8 mouse cellular contexts compared by ENCODE assay signal in genomic region chr1:130716513-130717290, GRCm38 (mm10). TPM values are rescaled to one million over a fixed set of nuclear protein-coding genes. Genes with fewer than 3 reads are reported as not detected.
DNase-seq lines count a peak whose midpoint lies in the region; ATAC-seq lines count a peak whose summit lies in the region.

No protein-coding gene starts in this region.

- WGBS in heart, embryonic 11.5 days (ENCODE audit: insufficient replicate concordance), result under 1% methylated on average over 42 of the region's 42 CpGs
- WGBS in embryonic facial prominence, embryonic 14.5 days, result under 1% methylated on average over 42 of the region's 42 CpGs
- WGBS in hindbrain, embryonic 12.5 days, result under 1% methylated on average over 42 of the region's 42 CpGs
- under 1% methylated on average over 42 of the region's 42 CpGs for WGBS in stomach, embryonic 14.5 days

- H3K4me3 ChIP-seq in heart, embryonic 11.5 days (ENCODE audit: low read depth, low read length), result peak overlapping the region; percentile 98
- H3K4me3 ChIP-seq in embryonic facial prominence, embryonic 14.5 days (ENCODE audit: low read depth, low read length), result peak overlapping the region; percentile 97
- peak overlapping the region; percentile 89 for H3K4me3 ChIP-seq in hindbrain, embryonic 12.5 days
- H3K4me3 ChIP-seq in stomach, embryonic 14.5 days (ENCODE audit: low read depth, low read length), result peak overlapping the region; percentile 68

- peak; percentile 5; the same call in 1 of the 2 replicates for ATAC-seq in heart, embryonic 11.5 days (replicated peaks; ENCODE audit: insufficient number of reproducible peaks, low FRiP score, low TSS enrichment)
- ATAC-seq in embryonic facial prominence, embryonic 14.5 days (ENCODE audit: low read depth), result no peak
- ATAC-seq in hindbrain, embryonic 12.5 days (ENCODE audit: low FRiP score), result peak; percentile 26
- peak; percentile 11 for ATAC-seq in megakaryocyte-erythroid progenitor cell, adult 5-6 weeks (replicated peaks; ENCODE audit: low FRiP score, low TSS enrichment, poor library complexity, severe bottlenecking)
- ATAC-seq in stomach, embryonic 14.5 days (ENCODE audit: insufficient number of reproducible peaks, insufficient read depth, low FRiP score, low read depth), result peak; percentile 7; the same call in 1 of the 2 replicates

- H3K9me3 ChIP-seq in heart, embryonic 11.5 days (replicated peaks; ENCODE audit: control insufficient read depth, low read length), result no peaks in the 10 kb centered on the region
- no peaks in the 10 kb centered on the region for H3K9me3 ChIP-seq in embryonic facial prominence, embryonic 14.5 days (ENCODE audit: control insufficient read depth, low read length)
- no peaks in the 10 kb centered on the region for H3K9me3 ChIP-seq in hindbrain, embryonic 12.5 days (replicated peaks)
- no peaks in the 10 kb centered on the region for H3K9me3 ChIP-seq in stomach, embryonic 14.5 days (ENCODE audit: control insufficient read depth, low read depth, low read length)

- peak overlapping the region; percentile 99 for H3K4me2 ChIP-seq in heart, embryonic 11.5 days
- H3K4me2 ChIP-seq in embryonic facial prominence, embryonic 14.5 days (ENCODE audit: low read depth, low read length), result peak overlapping the region; percentile 98
- H3K4me2 ChIP-seq in hindbrain, embryonic 12.5 days (replicated peaks), result peak overlapping the region; percentile 98
- peak overlapping the region; percentile 99 for H3K4me2 ChIP-seq in stomach, embryonic 14.5 days (replicated peaks; ENCODE audit: low read depth, low read length)

- H3K27me3 ChIP-seq in heart, embryonic 11.5 days (ENCODE audit: control insufficient read depth, insufficient read depth, low read length), result no peaks in the 10 kb centered on the region; the same call in 1 of the 2 replicates
- no peaks in the 10 kb centered on the region for H3K27me3 ChIP-seq in embryonic facial prominence, embryonic 14.5 days (replicated peaks; ENCODE audit: control insufficient read depth, insufficient read depth, low read length)
- no peaks in the 10 kb centered on the region for H3K27me3 ChIP-seq in hindbrain, embryonic 12.5 days
- H3K27me3 ChIP-seq in stomach, embryonic 14.5 days (ENCODE audit: control insufficient read depth, insufficient read depth, low read length), result no peaks in the 10 kb centered on the region

- DNase-seq in heart, postnatal 25 days (ENCODE audit: low spot score), result no peak
- DNase-seq in Muller cell, postnatal 12 days (ENCODE audit: inconsistent ontology term), result peak; percentile 82
- peak; percentile 31 for DNase-seq in embryonic facial prominence, embryonic 14.5 days (ENCODE audit: low spot score)
- peak; percentile 13 to 48 for DNase-seq in left cerebral cortex, postnatal 10 days (ENCODE audit: extremely low spot score in 1 of 2, low spot score in 2 of 2)

- H3K36me3 ChIP-seq in heart, embryonic 11.5 days (ENCODE audit: control insufficient read depth, insufficient read depth, low read length), result no peaks in the 10 kb centered on the region
- H3K36me3 ChIP-seq in embryonic facial prominence, embryonic 14.5 days (ENCODE audit: control insufficient read depth, insufficient read depth, low read length), result peaks cover 6% of the 10 kb centered on the region; the same call in 1 of the 2 replicates
- H3K36me3 ChIP-seq in hindbrain, embryonic 12.5 days, result peaks cover 7% of the 10 kb centered on the region; the same call in 1 of the 2 replicates
- H3K36me3 ChIP-seq in stomach, embryonic 14.5 days (ENCODE audit: control insufficient read depth, insufficient read depth, low read length), result no peaks in the 10 kb centered on the region

- no peaks in the 10 kb centered on the region for H3K4me1 ChIP-seq in heart, embryonic 11.5 days (ENCODE audit: control insufficient read depth, insufficient read depth, low read length)
- peaks cover 8% of the 10 kb centered on the region for H3K4me1 ChIP-seq in embryonic facial prominence, embryonic 14.5 days (ENCODE audit: control insufficient read depth, insufficient read depth, low read length)
- H3K4me1 ChIP-seq in hindbrain, embryonic 12.5 days, result peaks cover 17% of the 10 kb centered on the region
- H3K4me1 ChIP-seq in stomach, embryonic 14.5 days (ENCODE audit: control insufficient read depth, insufficient read depth, low read length), result peaks cover 8% of the 10 kb centered on the region; the same call in 1 of the 2 replicates

- H3K27ac ChIP-seq in heart, embryonic 11.5 days (ENCODE audit: low read depth, low read length), result peak overlapping the region; percentile 87
- peak overlapping the region; percentile 69 for H3K27ac ChIP-seq in embryonic facial prominence, embryonic 14.5 days (replicated peaks; ENCODE audit: low read depth, low read length)
- peak overlapping the region; percentile 87 for H3K27ac ChIP-seq in hindbrain, embryonic 12.5 days
- H3K27ac ChIP-seq in stomach, embryonic 14.5 days (ENCODE audit: low read length), result peak overlapping the region; percentile 74; the same call in 1 of the 2 replicates

- intact Hi-C loops in heart, postnatal 25 days (cut with DNase I), result loop anchor here (10.0 kb wide), 1 partner anchor 338 kb away; no protein-coding TSS in a partner anchor
- intact Hi-C loops in left cerebral cortex, postnatal 10 days (cut with DNase I), result no loop called here

- peak overlapping the region; percentile 96 for H3K9ac ChIP-seq in heart, embryonic 11.5 days (ENCODE audit: low read depth, low read length)
- peak overlapping the region; percentile 98 for H3K9ac ChIP-seq in embryonic facial prominence, embryonic 14.5 days (ENCODE audit: low read depth, low read length)
- H3K9ac ChIP-seq in hindbrain, embryonic 12.5 days, result peak overlapping the region; percentile 92
- peak overlapping the region; percentile 70 for H3K9ac ChIP-seq in stomach, embryonic 14.5 days (replicated peaks; ENCODE audit: low read depth, low read length)

RNA-seq across cellular contexts. Expression of gene Yod1, which starts 0.4 kb away (rescaled TPM):
- polyA plus RNA-seq in heart, embryonic 11.5 days (2014; fragmentation: Nextera tagmentation; extraction: Ambion mirVana), result 6.5 and 11.1 TPM in 2 replicates
- total RNA-seq in heart, postnatal 25 days (2021), result 1 to 10 TPM; 4.6 to 5.8 TPM
- 5.8 and 6.9 TPM in 2 replicates for polyA plus RNA-seq in embryonic facial prominence, embryonic 14.5 days (2014; fragmentation: Nextera tagmentation; extraction: Ambion mirVana)
- 19.2 and 19.9 TPM in 2 replicates for polyA plus RNA-seq in hindbrain, embryonic 12.5 days (2016; fragmentation: Nextera tagmentation; extraction: Ambion mirVana)
- total RNA-seq in left cerebral cortex, postnatal 10 days (2021), result 10 to 100 TPM; 10.3 to 10.4 TPM
- 14.4 and 15.9 TPM in 2 replicates for total RNA-seq in megakaryocyte-erythroid progenitor cell, adult 5-6 weeks (2014; fragmentation: Nextera tagmentation)
- total RNA-seq in megakaryocyte-erythroid progenitor cell, adult 5-6 weeks (2017), result 12.4 and 15.7 TPM in 2 replicates
- 11.9 and 12.0 TPM in 2 replicates for polyA plus RNA-seq in stomach, embryonic 14.5 days (2014; fragmentation: Nextera tagmentation; extraction: Ambion mirVana)

RNA-seq across cellular contexts. Expression of gene Gm29427, which starts 1.1 kb away (rescaled TPM):
- not detected in 2 replicates for polyA plus RNA-seq in heart, embryonic 11.5 days (2014; fragmentation: Nextera tagmentation; extraction: Ambion mirVana)
- total RNA-seq in heart, postnatal 25 days (2021), result under 1 TPM in 1 of 2 experiments, not detected in 1; 0.23 TPM
- polyA plus RNA-seq in embryonic facial prominence, embryonic 14.5 days (2014; fragmentation: Nextera tagmentation; extraction: Ambion mirVana), result not detected in 2 replicates
- 0.15 TPM in 1 of 2 replicates, not detected in the other for polyA plus RNA-seq in hindbrain, embryonic 12.5 days (2016; fragmentation: Nextera tagmentation; extraction: Ambion mirVana)
- not detected for total RNA-seq in left cerebral cortex, postnatal 10 days (2021)
- not detected in 2 replicates for total RNA-seq in megakaryocyte-erythroid progenitor cell, adult 5-6 weeks (2014; fragmentation: Nextera tagmentation)
- total RNA-seq in megakaryocyte-erythroid progenitor cell, adult 5-6 weeks (2017), result 0.19 TPM in 1 of 2 replicates, not detected in the other
- not detected in 2 replicates for polyA plus RNA-seq in stomach, embryonic 14.5 days (2014; fragmentation: Nextera tagmentation; extraction: Ambion mirVana)

RNA-seq across cellular contexts. Expression of gene Pfkfb2, which starts 12.4 kb away (rescaled TPM):
- polyA plus RNA-seq in heart, embryonic 11.5 days (2014; fragmentation: Nextera tagmentation; extraction: Ambion mirVana), result 4.8 and 5.4 TPM in 2 replicates
- total RNA-seq in heart, postnatal 25 days (2021), result 10 to 100 TPM; 64.4 to 69.2 TPM
- polyA plus RNA-seq in embryonic facial prominence, embryonic 14.5 days (2014; fragmentation: Nextera tagmentation; extraction: Ambion mirVana), result 8.0 and 9.6 TPM in 2 replicates
- polyA plus RNA-seq in hindbrain, embryonic 12.5 days (2016; fragmentation: Nextera tagmentation; extraction: Ambion mirVana), result 17.0 and 17.8 TPM in 2 replicates
- total RNA-seq in left cerebral cortex, postnatal 10 days (2021), result 10 to 100 TPM; 42.5 to 43.7 TPM
- total RNA-seq in megakaryocyte-erythroid progenitor cell, adult 5-6 weeks (2014; fragmentation: Nextera tagmentation), result 22.6 and 26.7 TPM in 2 replicates
- total RNA-seq in megakaryocyte-erythroid progenitor cell, adult 5-6 weeks (2017), result 16.0 and 18.3 TPM in 2 replicates
- 11.1 and 11.2 TPM in 2 replicates for polyA plus RNA-seq in stomach, embryonic 14.5 days (2014; fragmentation: Nextera tagmentation; extraction: Ambion mirVana)

RNA-seq across cellular contexts. Expression of gene AA986860, which starts 15.1 kb away (rescaled TPM):
- polyA plus RNA-seq in heart, embryonic 11.5 days (2014; fragmentation: Nextera tagmentation; extraction: Ambion mirVana), result 0.69 and 1.2 TPM in 2 replicates
- under 1 TPM; 0.31 to 0.64 TPM for total RNA-seq in heart, postnatal 25 days (2021)
- 4.3 and 4.5 TPM in 2 replicates for polyA plus RNA-seq in embryonic facial prominence, embryonic 14.5 days (2014; fragmentation: Nextera tagmentation; extraction: Ambion mirVana)
- 1.2 and 1.3 TPM in 2 replicates for polyA plus RNA-seq in hindbrain, embryonic 12.5 days (2016; fragmentation: Nextera tagmentation; extraction: Ambion mirVana)
- 1 to 10 TPM in 1 of 2 experiments, under 1 TPM in 1; 0.92 to 1.0 TPM for total RNA-seq in left cerebral cortex, postnatal 10 days (2021)
- total RNA-seq in megakaryocyte-erythroid progenitor cell, adult 5-6 weeks (2014; fragmentation: Nextera tagmentation), result 0.66 and 1.5 TPM in 2 replicates
- total RNA-seq in megakaryocyte-erythroid progenitor cell, adult 5-6 weeks (2017), result 0.50 and 0.94 TPM in 2 replicates
- polyA plus RNA-seq in stomach, embryonic 14.5 days (2014; fragmentation: Nextera tagmentation; extraction: Ambion mirVana), result 28.6 and 28.7 TPM in 2 replicates

RNA-seq across cellular contexts. Expression of gene C4bp, which starts 55.3 kb away (rescaled TPM):
- polyA plus RNA-seq in heart, embryonic 11.5 days (2014; fragmentation: Nextera tagmentation; extraction: Ambion mirVana), result not detected in 2 replicates
- total RNA-seq in heart, postnatal 25 days (2021), result not detected
- polyA plus RNA-seq in embryonic facial prominence, embryonic 14.5 days (2014; fragmentation: Nextera tagmentation; extraction: Ambion mirVana), result not detected in 2 replicates
- polyA plus RNA-seq in hindbrain, embryonic 12.5 days (2016; fragmentation: Nextera tagmentation; extraction: Ambion mirVana), result not detected in 2 replicates
- not detected for total RNA-seq in left cerebral cortex, postnatal 10 days (2021)
- total RNA-seq in megakaryocyte-erythroid progenitor cell, adult 5-6 weeks (2014; fragmentation: Nextera tagmentation), result not detected in 2 replicates
- total RNA-seq in megakaryocyte-erythroid progenitor cell, adult 5-6 weeks (2017), result not detected in 2 replicates
- polyA plus RNA-seq in stomach, embryonic 14.5 days (2014; fragmentation: Nextera tagmentation; extraction: Ambion mirVana), result 0.17 and 0.27 TPM in 2 replicates
